Mouse (Mus musculus) c-Kit-positive CD71-negative TER-119-negative erythroid progenitor cells, embryonic 14.5 days (primary cell): ENCODE measurements at regions not wholly inside any gene's neighbourhood (a gene's known extent, or its start where the extent isn't known, plus 50 kb on each side); places are given as distances from the start of the nearest gene placed in this dataset.

ENCODE experiments used
- DNase-seq: peaks from one replicate; pipeline ENCODE4 v3.0.0-alpha.2; 2013; ENCODE audit warnings: low read depth

GRCm38 (mm10) chr10:9166017-9166416 lies 280.1 kb upstream of the Sash1 start:
- DNase-seq = no peak

- DNase-seq = no peak
Observed at GRCm38 (mm10) chr10:9165598-9165997, 279.7 kb upstream of the Sash1 start.

- DNase-seq = no peak
Observed at GRCm38 (mm10) chr10:9164333-9164732, 278.5 kb upstream of the Sash1 start.

- DNase-seq = no peak
Observed at GRCm38 (mm10) chr10:9161597-9161996, 275.7 kb upstream of the Sash1 start.

GRCm38 (mm10) chr10:9157299-9158215 lies 271.7 kb upstream of the Sash1 start:
- no peak for DNase-seq

GRCm38 (mm10) chr10:9136099-9136498 lies 250.2 kb upstream of the Sash1 start:
- DNase-seq = no peak

- DNase-seq = no peak
Observed at GRCm38 (mm10) chr10:9134293-9135021, 248.6 kb upstream of the Sash1 start.

GRCm38 (mm10) chr10:9130061-9130460 lies 244.2 kb upstream of the Sash1 start:
- DNase-seq = no peak

GRCm38 (mm10) chr10:9119249-9119648 lies 233.4 kb upstream of the Sash1 start:
- DNase-seq = no peak

GRCm38 (mm10) chr10:9117648-9118551 lies 232.0 kb upstream of the Sash1 start:
- DNase-seq = no peak

GRCm38 (mm10) chr10:9117134-9117533 lies 231.3 kb upstream of the Sash1 start:
- DNase-seq = no peak

GRCm38 (mm10) chr10:9113706-9114105 lies 227.8 kb upstream of the Sash1 start:
- DNase-seq = no peak

GRCm38 (mm10) chr10:9111051-9111450 lies 225.2 kb upstream of the Sash1 start:
- no peak for DNase-seq

GRCm38 (mm10) chr10:9096207-9096606 lies 210.3 kb upstream of the Sash1 start:
- no peak for DNase-seq

- DNase-seq = no peak
Observed at GRCm38 (mm10) chr10:9095163-9095562, 209.3 kb upstream of the Sash1 start.

GRCm38 (mm10) chr10:9092237-9092885 lies 206.5 kb upstream of the Sash1 start:
- DNase-seq = no peak

- no peak for DNase-seq
Observed at GRCm38 (mm10) chr10:9090961-9091360, 205.1 kb upstream of the Sash1 start.

- DNase-seq = no peak
Observed at GRCm38 (mm10) chr10:9087871-9088270, 202.0 kb upstream of the Sash1 start.

GRCm38 (mm10) chr10:9087171-9087570 lies 201.3 kb upstream of the Sash1 start:
- no peak for DNase-seq

- no peak for DNase-seq
Observed at GRCm38 (mm10) chr10:9086666-9087065, 200.8 kb upstream of the Sash1 start.

- no peak for DNase-seq
Observed at GRCm38 (mm10) chr10:9085441-9085840, 199.6 kb upstream of the Sash1 start.

GRCm38 (mm10) chr10:9074916-9075315 lies 189.0 kb upstream of the Sash1 start:
- DNase-seq = no peak
